Mouse (Mus musculus) adrenal gland, adult (tissue): ENCODE measurements around the gene Itgb2.
A peak's percentile ranks its signal among the peaks of the same experiment; 100 is the strongest.

Source experiments
- DNase-seq, 2 experiments: peaks; one replicate each; pipeline ENCODE4 v3.0.0; 2022 to 2023; ENCODE audit warnings: low spot score in 1 of 2; ENCODE audit not compliant: inconsistent age in 2 of 2

Itgb2 gene

GRCm38 (mm10) chr10:77530140-77530539 is at the start of gene Itgb2:
Gene Itgb2, plus strand, starts transcription at chr10:77530252.
- DNase-seq = no peak

GRCm38 (mm10) chr10:77481814-77482213 is 48.2 kb upstream of the Itgb2 start:
- DNase-seq = no peak

DNA sequence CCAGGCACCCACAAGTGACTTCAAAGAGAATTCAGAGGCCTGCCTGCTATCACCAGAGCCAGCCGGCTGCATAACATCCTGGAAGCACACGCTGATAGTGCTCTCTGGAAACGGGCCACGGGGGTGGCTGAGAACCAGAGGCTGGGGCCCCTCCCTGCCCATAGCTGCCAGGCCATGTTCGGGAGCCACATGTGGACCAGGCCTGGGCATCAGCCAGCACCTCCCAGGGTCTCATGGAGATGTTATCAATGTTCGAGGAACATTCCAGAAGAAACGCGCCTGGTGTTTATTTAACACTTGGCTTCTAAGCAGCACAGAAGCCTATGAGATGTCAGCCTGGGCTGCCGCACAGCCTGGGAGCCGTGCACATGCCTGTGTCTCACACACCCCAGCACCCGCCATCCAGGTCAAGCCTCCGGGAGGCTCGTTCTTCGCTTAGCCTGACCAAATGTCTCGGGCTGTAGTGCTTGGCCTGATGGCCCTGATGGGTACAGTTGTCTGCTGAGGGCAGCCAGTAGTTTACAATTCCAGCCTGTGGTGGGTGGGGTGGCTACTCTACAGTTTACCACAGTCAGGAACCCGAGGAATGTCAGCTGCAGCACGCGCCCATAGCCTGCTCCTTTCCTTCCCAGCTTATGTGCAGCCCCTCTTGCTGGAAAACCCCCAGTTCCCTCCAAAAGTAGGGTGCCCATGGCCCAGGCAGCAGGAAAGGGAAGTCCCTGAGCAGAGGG is 45.7 kb upstream of the Itgb2 start:
- DNase-seq = peak; percentile 38 to 55

DNA sequence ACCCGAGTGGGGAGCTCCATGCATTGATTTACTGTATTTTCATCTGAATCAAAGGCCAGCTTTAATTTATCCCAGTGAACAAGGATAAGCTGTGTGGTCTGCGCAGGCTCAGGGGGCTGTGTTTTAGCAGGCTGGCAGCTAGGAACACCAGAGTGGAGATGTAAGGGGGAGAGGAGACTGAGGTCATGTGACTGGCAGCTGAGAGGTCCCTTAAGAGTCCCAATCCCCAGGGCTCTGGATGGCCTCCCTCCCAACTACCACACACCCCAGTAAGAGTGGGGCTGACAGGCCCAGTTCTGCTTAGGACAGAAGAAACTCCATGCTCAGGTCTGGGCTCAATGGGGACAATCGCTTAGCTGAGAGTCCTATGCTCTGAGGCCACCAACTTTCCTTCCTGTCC is 44.3 kb upstream of the Itgb2 start:
- DNase-seq = no peak

GRCm38 (mm10) chr10:77488168-77488567 is 41.9 kb upstream of the Itgb2 start:
- no peak for DNase-seq

- DNase-seq = no peak
Measured at GRCm38 (mm10) chr10:77491585-77491984, 38.5 kb upstream of the Itgb2 start.

DNA sequence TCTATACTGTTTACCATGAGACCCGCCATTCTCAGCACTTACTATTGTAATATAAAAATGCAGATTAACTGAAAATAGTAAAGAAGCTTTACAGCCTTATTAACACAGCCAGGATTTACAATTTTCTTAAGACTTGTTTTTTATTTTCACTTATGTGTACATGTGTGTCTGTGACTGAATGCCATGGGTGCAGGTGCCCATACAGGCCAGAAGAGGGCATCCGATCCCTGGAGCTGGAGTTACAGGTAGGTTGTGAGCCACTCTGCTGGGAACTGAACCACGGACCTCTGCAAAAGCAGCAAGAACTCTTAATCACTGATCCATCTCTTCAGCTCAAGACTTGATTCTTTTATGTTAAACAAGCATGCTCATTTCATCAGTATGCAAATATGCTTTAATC is 37.2 kb upstream of the Itgb2 start:
- DNase-seq = no peak

- no peak for DNase-seq
Measured at GRCm38 (mm10) chr10:77497185-77497584, 32.9 kb upstream of the Itgb2 start.

- no peak for DNase-seq
Measured at GRCm38 (mm10) chr10:77498254-77498653, 31.8 kb upstream of the Itgb2 start.

DNA sequence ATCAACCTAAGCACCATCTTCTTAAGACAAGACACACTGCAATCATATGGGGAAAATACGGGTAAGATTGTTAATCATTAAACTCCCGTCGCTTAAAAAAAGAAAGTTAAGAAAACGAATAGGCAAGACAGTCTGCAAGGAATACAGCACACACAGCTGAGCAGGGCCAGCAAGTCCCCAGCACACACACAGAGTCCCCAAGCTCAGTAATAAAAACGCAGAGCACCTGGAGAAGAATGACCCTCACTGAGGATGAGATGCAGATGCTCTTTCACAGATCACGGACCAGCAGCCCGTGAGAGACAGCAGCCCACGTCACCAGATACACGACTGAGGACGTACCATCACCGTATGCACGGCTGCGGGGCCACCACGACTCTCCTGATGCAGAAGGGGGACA is 29.4 kb upstream of the Itgb2 start:
- no peak for DNase-seq

DNA sequence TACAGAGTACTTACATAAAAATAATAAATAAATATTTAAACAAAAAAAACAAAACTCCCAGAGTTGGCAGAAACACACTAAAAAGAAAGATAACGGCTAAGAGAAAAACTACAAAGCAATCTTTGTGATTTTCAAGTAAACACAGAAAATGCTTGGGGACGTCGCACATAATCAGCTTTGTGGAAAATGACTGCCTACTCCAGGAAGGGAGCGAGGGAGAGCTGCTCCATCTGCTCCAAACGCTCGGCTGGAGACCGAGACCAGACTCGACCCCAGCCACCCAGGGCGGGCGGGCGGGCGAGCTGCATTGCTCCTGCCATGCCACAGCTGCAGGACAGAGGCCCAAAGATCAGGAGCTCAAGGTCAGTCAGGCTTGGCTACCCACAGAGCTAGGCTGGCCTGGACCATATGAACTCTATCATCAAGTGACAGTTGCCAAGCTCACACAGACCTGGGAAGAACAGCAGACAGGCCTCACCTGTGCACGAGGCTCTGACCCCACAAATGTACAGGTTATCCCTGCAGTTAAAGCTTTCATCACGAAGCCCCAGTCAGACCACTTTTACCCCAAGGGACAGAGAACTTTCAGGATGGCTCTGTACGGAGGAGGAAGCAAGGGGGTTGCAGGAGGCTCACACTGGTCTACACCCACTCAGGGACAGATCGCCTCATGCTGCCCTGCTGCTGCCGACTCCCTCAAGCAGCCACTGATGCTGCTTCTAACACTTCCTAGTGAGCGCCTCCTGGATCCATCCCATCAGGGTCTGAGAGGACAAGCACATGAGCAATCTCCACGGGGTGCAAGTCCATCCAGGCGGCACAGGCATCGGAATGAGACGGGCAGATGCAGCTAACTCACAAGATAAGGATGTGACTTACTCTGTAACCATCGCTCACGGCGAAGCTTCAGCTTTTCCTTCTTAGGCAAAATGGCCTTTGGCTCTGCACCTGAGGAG is 26.8 kb upstream of the Itgb2 start:
- DNase-seq = no peak

DNA sequence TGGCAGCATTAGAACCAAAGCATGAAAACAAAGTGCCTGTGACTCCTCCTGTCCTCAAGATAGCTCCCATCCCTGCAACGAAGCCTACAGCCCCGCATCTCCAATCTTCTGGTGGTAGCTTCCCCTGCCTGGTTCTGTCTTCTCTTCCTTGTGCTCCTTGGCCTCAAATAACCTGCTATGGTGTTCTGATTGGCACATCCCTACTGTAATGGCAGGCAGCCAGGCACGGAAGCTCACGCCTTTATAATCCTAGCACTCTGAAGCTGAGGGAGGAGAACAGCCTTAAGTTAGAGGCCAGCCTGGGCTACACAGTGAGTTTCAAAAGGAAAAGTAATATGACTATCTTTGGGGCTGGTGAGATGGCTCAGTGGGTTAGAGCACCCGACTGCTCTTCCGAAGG is 25.9 kb upstream of the Itgb2 start:
- no peak for DNase-seq

DNA sequence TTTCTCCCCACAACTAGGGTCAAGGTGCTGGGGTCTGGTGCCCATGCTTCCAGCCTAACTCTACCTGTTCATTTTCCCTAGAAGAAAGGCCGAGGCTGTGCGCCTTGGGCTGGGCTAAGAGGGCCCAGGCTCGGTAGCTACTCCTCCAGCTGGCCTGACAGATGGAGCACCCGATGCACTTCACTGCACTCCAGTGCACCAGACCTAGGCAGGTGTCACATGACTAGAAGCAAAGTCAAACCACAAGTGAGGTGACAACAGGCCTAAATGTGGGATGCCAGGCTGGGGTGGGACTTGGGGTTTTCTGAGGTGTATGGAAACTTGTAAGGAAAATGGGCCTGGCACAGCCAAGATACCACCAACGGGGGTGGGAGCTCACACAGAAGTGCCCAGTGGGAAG is 23.5 kb upstream of the Itgb2 start:
- no peak for DNase-seq

DNA sequence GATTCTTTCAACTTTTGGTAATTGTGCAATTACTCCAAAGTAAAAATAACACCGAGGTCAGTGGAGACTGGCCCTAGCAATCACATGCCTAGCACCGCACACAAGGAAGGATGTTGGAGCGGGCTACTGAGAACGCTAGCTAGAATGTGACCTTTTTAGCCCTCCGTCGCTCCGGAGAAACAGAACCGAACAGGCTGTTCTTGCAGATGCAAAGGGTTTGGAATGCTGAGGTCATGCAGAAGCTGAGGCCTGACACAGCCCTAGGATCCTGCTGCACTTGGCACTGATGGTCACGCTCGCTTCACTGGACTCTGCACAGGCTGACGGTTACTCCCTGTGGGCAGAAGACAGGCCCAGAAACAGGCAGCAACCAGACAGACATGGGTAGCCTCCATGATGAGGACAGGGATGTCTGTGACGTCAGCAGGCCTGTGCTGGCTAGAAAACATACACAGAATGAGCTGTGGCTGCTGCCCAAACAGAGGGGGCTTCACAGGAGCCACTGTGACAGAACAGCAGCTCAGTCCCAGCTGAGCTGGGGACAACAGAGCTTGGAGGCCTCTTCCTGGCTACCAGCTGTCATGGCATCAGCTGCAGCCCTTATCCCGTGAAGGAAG is 23.0 kb upstream of the Itgb2 start:
- DNase-seq = peak; percentile 40 to 75

- peak in 1 of 2 experiments; percentile 16 for DNase-seq
Measured at GRCm38 (mm10) chr10:77507779-77508178, 22.3 kb upstream of the Itgb2 start.

- DNase-seq = no peak
Measured at GRCm38 (mm10) chr10:77508744-77509143, 21.3 kb upstream of the Itgb2 start.

GRCm38 (mm10) chr10:77509403-77510187 is 20.5 kb upstream of the Itgb2 start:
- DNase-seq = peak; percentile 84 to 94

DNA sequence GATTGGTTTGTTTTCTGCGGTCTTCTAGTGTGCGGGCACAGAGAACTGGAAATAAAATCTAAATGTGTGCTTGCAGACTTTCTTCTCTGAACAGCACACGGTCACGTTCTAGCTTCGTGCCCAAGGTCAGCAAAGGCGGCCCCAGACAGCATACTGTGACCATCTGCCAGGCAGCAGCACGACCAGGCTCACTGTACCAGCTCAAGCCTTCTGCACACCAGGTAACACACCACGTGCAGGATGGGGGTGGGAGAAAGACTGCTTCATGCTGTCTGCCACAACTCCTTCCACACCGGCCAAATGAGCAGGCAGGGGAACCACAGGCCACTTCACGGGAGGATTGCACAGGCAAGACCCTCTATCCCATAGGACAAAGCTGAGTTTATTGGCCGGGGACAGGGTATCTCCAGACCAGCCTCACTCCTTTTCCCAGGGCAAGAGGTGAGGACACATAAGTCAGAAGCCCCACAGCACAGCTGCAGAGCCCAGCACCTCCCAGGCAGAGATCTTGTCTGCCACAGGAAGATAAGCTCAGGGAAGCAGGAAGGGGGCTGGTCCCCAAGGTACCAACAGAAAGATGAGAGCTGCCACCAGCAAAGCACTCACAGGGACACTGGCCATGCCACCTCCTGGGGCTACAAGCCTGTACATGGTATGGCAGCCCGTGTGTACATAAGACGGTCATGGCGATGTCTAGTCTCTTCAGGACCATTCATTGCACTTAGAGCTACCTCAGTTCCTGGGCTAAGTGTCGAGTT is 19.6 kb upstream of the Itgb2 start:
- DNase-seq = no peak

- peak; percentile 96 to 97 for DNase-seq
Measured at GRCm38 (mm10) chr10:77515385-77516348, 14.4 kb upstream of the Itgb2 start, which contains the start of gene Fam207a. Gene Fam207a, minus strand, starts transcription at chr10:77515785.
